Mouse (Mus musculus) intestine, embryonic 15.5 days (tissue): ENCODE measurements around the gene Tas2r108. TPM values are rescaled to one million over a fixed set of nuclear protein-coding genes. Genes with fewer than 3 reads are reported as not detected.

ENCODE experiments used
- ATAC-seq: fragments of 200-750 bp; cut with Nextera tagmentation; 2 replicates; pipeline ENCODE4 v1.8.0; 2017; ENCODE audit warnings: moderate TSS enrichment, moderate library complexity
- H3K27ac ChIP-seq: fragments of 300-500 bp; sonication (generic); 2 replicates; pipeline ENCODE4 v1.5.1; 2015; ENCODE audit warnings: mild to moderate bottlenecking, inconsistent platforms
- H3K27me3 ChIP-seq: fragments of 300-500 bp; sonication (generic); replicated peaks from 2 replicates; pipeline ENCODE4 v1.6.1; 2015; ENCODE audit warnings: inconsistent platforms
- H3K36me3 ChIP-seq: fragments of 300-500 bp; sonication (generic); 2 replicates; pipeline ENCODE4 v1.6.1; 2015; ENCODE audit warnings: inconsistent platforms
- H3K4me1 ChIP-seq: fragments of 300-500 bp; sonication (generic); replicated peaks from 2 replicates; pipeline ENCODE4 v1.6.1; 2015; ENCODE audit warnings: inconsistent platforms
- H3K4me2 ChIP-seq: fragments of 300-500 bp; sonication (generic); replicated peaks from 2 replicates; pipeline ENCODE4 v1.6.1; 2015; ENCODE audit warnings: mild to moderate bottlenecking, inconsistent platforms
- H3K4me3 ChIP-seq: fragments of 300-500 bp; sonication (generic); replicated peaks from 2 replicates; pipeline ENCODE4 v1.5.1; 2015; ENCODE audit warnings: inconsistent platforms
- H3K9ac ChIP-seq: fragments of 300-500 bp; sonication (generic); 2 replicates; pipeline ENCODE4 v1.6.1; 2015; ENCODE audit warnings: inconsistent platforms
- H3K9me3 ChIP-seq: fragments of 300-500 bp; sonication (generic); 2 replicates; pipeline ENCODE4 v1.6.1; 2016; ENCODE audit warnings: inconsistent platforms
- WGBS: fragments of 180-500 bp; shearing (Covaris S2); methylation state at CpG from one replicate; pipeline ENCODE4 v1.1.7; 2015; 5-methylcytosine and 5-hydroxymethylcytosine counted together
- polyA plus RNA-seq: library from polyadenylated mRNA; unstranded; fragments of >200 nt; fragmentation: Nextera tagmentation; extraction: Ambion mirVana; gene quantifications from 2 replicates; pipeline ENCODE4 v1.2.1, GENCODE M21; 2015

Gene Tas2r108
- not detected in 2 replicates for polyA plus RNA-seq

DNA sequence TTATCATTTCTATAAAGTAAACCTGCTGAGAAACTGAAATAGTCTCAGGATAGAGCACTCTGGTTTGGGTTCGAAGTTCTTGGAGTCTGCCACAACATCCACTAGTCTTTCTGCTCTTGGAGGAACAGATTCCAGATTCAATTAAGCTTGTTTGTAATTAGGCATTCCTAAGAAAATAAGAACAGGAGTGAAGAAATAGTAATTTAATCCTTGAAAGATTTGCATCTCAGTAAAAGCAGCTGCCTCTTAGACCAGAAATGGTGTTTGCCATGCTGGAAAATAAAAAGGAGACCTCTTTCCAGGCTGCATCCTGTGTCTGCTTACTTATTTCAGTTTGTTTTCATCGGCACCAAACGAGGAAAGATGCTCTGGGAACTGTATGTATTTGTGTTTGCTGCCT, at the start of gene Tas2r108:
TSS of gene Tas2r108 (plus strand) at position 301 of the 400 bp plus-strand sequence.
- Histone ChIP-seq H3K27ac (no peak within 1 kb of the TSS), H3K4me2 (no peak within 1 kb of the TSS), H3K4me3 (no peak within 1 kb of the TSS), H3K36me3 (no peaks in the 10 kb centered on the region), H3K4me1 (no peaks in the 10 kb centered on the region), H3K27me3 (no peaks in the 10 kb centered on the region), H3K9me3 (no peaks in the 10 kb centered on the region), H3K9ac (no peak within 1 kb of the TSS)
- WGBS: 87% methylated on average over 3 of the region's 3 CpGs
- no peak for ATAC-seq

DNA sequence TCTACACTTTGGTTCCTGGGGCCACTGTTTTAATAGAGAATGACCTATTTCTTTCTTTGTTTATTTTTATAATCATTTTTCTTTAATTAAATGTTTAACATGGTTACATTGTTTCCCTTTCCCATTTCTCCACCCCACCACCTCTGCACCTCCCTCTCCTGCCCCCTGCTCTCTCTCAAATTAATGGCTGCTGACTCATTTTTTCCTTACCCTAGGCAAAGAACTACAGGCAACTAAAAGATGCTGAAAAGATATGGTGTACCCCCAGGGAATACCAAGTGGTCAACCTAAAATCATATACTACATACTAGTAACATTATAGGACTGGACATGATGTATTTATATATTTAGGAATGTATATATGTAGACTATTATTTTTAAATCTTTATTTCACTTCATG, 44.7 kb upstream of the Tas2r108 start:
- H3K4me2 ChIP-seq: no peak overlapping the region
- no peak for ATAC-seq
- no peaks in the 10 kb centered on the region for H3K9me3 ChIP-seq
- no peak overlapping the region for H3K9ac ChIP-seq
- H3K4me3 ChIP-seq: no peak overlapping the region
- no peaks in the 10 kb centered on the region for H3K4me1 ChIP-seq
- no peak overlapping the region for H3K27ac ChIP-seq
- no peaks in the 10 kb centered on the region for H3K27me3 ChIP-seq
- H3K36me3 ChIP-seq: no peaks in the 10 kb centered on the region

DNA sequence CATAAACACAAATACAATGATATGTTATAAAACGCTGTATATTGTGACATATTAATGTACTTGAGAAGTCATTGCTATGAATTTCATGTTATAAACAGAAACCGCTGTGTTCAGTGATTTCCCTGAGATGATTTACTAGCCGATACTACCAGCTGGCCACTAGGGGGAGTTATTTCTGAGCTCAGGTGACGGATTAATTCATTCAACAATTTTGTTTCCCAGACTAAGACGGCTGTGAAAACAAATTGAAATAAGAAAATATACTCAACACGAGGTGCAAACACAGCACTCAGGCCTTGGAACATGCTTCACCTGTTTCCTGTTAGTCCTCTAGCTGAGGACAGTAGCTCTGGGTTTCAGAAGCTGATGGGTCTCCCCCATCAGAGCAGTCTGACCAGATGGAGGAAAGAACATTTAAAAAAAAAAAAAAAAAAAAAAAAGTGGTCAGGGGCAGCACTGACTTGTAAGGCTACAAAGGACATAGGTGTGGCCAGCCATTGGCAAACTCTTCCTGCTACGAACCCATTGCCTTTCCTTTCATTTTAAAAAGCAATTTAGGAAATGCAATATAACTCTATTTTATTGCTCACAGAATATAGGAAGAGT, 38.8 kb upstream of the Tas2r108 start:
- Histone ChIP-seq H3K4me3 (no peak overlapping the region), H3K4me2 (no peak overlapping the region), H3K27me3 (no peaks in the 10 kb centered on the region), H3K9ac (no peak overlapping the region), H3K36me3 (no peaks in the 10 kb centered on the region), H3K9me3 (no peaks in the 10 kb centered on the region), H3K4me1 (no peaks in the 10 kb centered on the region), H3K27ac (no peak overlapping the region)
- ATAC-seq: no peak
- WGBS: 23% methylated on average over 7 of the region's 7 CpGs

DNA sequence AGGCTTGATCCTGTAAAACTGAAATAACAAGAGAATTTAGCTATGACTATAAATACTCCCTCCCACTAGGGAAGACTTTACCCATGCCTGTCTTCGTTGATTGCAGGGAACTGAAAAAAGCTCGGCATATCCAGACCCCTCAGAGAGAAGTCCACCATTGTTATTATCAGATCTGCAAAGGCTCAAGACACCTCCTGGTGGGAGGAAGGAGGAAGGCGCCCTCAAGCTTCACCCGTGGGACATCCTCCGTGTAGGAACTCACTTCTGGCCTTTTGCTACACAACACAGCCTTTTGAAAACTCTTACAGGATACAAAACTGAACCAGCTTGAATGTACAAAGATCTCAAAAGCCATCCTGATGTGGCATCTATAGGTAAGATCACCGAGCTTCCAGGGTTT, 27.6 kb upstream of the Tas2r108 start:
- WGBS: 46% methylated on average over 6 of the region's 6 CpGs
- Histone ChIP-seq H3K4me1 (no peaks in the 10 kb centered on the region), H3K9me3 (no peaks in the 10 kb centered on the region), H3K36me3 (no peaks in the 10 kb centered on the region), H3K27ac (no peak overlapping the region), H3K9ac (no peak overlapping the region), H3K27me3 (no peaks in the 10 kb centered on the region), H3K4me2 (no peak overlapping the region), H3K4me3 (no peak overlapping the region)
- no peak for ATAC-seq

DNA sequence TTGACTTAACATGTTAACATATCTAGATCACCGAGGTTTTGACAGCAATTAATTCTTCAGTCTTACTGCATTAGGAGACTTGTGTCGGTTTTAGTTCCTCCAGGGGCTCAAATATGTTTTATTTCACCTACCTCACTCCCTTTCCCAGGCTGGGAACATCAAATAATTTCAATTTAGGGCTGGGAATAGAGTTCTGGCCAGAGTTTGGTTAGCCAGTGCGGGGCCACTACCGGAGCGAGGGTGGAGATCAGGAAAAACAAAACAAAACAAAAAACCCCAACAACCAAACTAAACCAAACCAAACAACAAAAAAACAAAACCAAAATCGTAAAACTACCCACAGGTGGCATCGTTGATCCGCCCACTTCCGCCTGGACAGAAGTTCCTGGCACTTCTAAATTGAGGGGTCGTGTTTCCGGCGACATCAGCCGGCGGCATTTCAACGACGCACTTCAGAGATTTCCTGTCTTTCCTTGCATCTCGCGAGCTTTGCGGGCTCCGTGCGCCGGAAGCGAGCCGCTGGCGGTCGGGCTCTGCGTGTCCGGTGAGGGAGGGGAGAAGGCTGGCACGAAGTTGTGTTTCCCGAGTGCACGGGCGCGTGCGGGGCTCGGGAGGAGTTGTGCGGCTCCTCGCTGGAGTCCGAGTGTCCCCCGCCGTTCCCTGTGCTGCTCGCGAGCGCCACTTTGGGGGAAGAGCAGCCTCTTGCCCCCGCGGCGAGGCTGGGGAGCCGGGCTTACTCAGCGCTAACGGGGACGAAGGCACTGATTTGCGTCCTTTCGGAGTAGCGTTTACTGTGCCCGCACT, 22.2 kb upstream of the Tas2r108 start, which contains the start of gene Ssbp1:
TSS of gene Ssbp1 (plus strand) at position 437 of the 804 bp plus-strand sequence.
- WGBS: under 1% methylated on average over 54 of the region's 54 CpGs
- no peaks in the 10 kb centered on the region for H3K9me3 ChIP-seq
- H3K27ac ChIP-seq: peak within 1 kb of the TSS; percentile 96
- H3K4me3 ChIP-seq: peak within 1 kb of the TSS; percentile 82
- H3K4me2 ChIP-seq: peak within 1 kb of the TSS; percentile 73
- H3K9ac ChIP-seq: peak within 1 kb of the TSS; percentile 93
- peaks cover 15% of the 10 kb centered on the region for H3K36me3 ChIP-seq
- no peaks in the 10 kb centered on the region for H3K27me3 ChIP-seq
- H3K4me1 ChIP-seq: peaks cover 3% of the 10 kb centered on the region
- ATAC-seq: peak; percentile 98

DNA sequence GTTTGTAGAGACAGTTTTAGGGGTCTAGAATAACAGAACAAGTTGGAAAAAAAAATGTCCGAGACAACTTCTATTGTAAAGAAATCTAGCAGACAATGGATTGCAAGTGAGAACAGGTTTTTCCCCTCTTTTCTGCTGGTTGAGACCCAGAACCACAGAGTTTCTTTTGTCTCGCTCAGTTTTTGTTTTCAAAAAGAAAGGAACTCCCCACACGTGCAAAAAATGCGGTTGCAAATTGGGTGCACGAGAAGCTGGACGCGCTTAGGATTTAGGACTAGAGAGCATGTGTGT, 21.7 kb upstream of the Tas2r108 start:
- H3K4me3 ChIP-seq: peak overlapping the region; percentile 82
- 1% methylated on average over 7 of the region's 7 CpGs for WGBS
- no peaks in the 10 kb centered on the region for H3K27me3 ChIP-seq
- H3K4me1 ChIP-seq: peaks cover 3% of the 10 kb centered on the region
- H3K36me3 ChIP-seq: peaks cover 17% of the 10 kb centered on the region
- H3K9me3 ChIP-seq: no peaks in the 10 kb centered on the region
- peak overlapping the region; percentile 96 for H3K27ac ChIP-seq
- 0 out of 2 replicates have a peak, but pooled peaks have one; percentile 13 for ATAC-seq
- H3K4me2 ChIP-seq: peak overlapping the region; percentile 73
- H3K9ac ChIP-seq: peak overlapping the region; percentile 93

DNA sequence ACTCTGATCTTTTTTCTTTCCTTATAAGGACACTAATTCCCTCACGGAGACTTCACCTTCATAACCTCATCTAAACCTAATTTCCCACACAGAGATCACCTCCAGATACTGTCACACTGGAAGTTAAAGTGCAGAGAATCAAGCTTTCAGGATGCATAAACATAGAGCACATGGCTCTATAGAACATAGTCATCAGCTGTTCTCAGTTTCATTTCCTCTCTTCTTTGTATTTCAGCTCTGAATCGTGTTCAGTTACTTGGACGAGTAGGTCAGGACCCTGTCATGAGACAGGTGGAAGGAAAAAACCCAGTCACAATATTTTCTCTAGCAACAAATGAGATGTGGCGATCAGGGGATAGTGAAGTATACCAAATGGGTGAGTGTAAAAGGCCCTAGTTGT, 17.2 kb upstream of the Tas2r108 start:
- H3K27ac ChIP-seq: no peak overlapping the region
- no peaks in the 10 kb centered on the region for H3K9me3 ChIP-seq
- H3K4me3 ChIP-seq: no peak overlapping the region
- H3K4me1 ChIP-seq: peaks cover 3% of the 10 kb centered on the region
- H3K4me2 ChIP-seq: no peak overlapping the region
- ATAC-seq: no peak
- H3K9ac ChIP-seq: no peak overlapping the region
- no peaks in the 10 kb centered on the region for H3K27me3 ChIP-seq
- H3K36me3 ChIP-seq: peaks cover 34% of the 10 kb centered on the region
- WGBS: 86% methylated on average over 4 of the region's 4 CpGs

DNA sequence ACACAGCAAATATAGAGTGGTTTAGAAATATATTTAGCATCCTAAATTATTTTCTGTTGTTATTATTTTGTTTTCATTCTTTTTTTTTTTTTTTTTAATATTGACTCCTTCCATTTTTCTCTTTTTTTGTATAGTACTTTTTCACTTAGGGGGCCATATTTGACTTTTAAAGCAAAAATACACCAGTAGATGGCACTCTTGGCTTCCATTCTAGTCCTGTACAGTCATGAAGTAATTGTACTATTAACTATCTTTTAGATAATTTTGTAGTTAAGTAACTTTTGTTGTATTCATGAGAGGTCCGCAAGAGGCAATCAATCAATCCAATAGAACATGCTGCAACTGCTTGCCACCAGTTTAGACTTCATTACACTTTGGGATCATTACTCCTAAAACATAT, 13.6 kb upstream of the Tas2r108 start:
- no peaks in the 10 kb centered on the region for H3K4me1 ChIP-seq
- H3K9ac ChIP-seq: no peak overlapping the region
- 77% methylated on average over 1 of the region's 1 CpGs for WGBS
- H3K27me3 ChIP-seq: no peaks in the 10 kb centered on the region
- no peak overlapping the region for H3K27ac ChIP-seq
- no peaks in the 10 kb centered on the region for H3K9me3 ChIP-seq
- no peak overlapping the region for H3K4me3 ChIP-seq
- no peak for ATAC-seq
- no peak overlapping the region for H3K4me2 ChIP-seq
- peaks cover 41% of the 10 kb centered on the region for H3K36me3 ChIP-seq

DNA sequence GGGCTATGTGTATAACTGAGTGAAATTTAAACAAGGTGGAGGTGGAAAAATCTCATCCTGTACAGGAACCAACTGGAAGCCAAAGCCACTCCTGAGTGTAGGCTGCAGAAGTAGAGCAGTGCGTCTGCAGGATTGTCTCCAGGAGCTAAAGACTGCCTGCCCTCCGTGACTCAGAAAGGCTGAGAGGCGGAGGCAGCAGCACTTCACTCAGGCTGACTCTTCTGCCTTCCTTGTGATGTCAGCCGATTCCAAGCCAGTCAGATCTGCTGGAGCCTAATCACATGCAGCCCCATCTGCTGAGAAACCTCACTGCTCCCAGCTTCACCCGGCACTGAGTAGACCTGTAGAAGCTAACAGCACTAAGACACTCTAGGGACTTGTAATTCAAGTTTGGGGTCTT, 11.0 kb upstream of the Tas2r108 start:
- H3K4me3 ChIP-seq: no peak overlapping the region
- no peak overlapping the region for H3K9ac ChIP-seq
- no peaks in the 10 kb centered on the region for H3K9me3 ChIP-seq
- 93% methylated on average over 5 of the region's 5 CpGs for WGBS
- no peak overlapping the region for H3K27ac ChIP-seq
- ATAC-seq: no peak
- peaks cover 23% of the 10 kb centered on the region for H3K36me3 ChIP-seq
- H3K4me2 ChIP-seq: no peak overlapping the region
- no peaks in the 10 kb centered on the region for H3K4me1 ChIP-seq
- H3K27me3 ChIP-seq: no peaks in the 10 kb centered on the region

DNA sequence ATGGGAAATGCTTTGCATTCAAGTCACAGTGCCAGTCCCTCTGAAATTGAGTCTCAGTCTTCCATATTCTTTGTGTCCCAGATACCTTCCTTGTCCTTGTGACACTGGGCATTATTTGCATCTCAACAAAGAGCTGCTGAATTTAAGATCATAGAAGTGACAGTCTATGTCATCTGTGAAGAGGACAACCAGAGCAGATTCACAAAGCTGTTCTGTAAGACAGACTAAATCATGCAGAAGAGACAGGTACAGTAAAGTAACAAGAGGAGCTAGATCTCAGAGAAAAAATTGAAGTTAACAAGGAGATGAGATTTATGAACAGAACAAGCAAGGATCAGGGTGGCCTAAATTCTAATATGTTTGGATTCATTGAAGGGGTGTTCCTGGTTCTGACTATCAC, 2.4 kb upstream of the Tas2r108 start, which contains the start of gene Tas2r137:
TSS of gene Tas2r137 (plus strand) at position 301 of the 400 bp plus-strand sequence.
- no peaks in the 10 kb centered on the region for H3K36me3 ChIP-seq
- no peak within 1 kb of the TSS for H3K4me3 ChIP-seq
- H3K9me3 ChIP-seq: no peaks in the 10 kb centered on the region
- H3K9ac ChIP-seq: no peak within 1 kb of the TSS
- no peak within 1 kb of the TSS for H3K4me2 ChIP-seq
- no peaks in the 10 kb centered on the region for H3K4me1 ChIP-seq
- H3K27ac ChIP-seq: no peak within 1 kb of the TSS
- no peak for ATAC-seq
- no peaks in the 10 kb centered on the region for H3K27me3 ChIP-seq

DNA sequence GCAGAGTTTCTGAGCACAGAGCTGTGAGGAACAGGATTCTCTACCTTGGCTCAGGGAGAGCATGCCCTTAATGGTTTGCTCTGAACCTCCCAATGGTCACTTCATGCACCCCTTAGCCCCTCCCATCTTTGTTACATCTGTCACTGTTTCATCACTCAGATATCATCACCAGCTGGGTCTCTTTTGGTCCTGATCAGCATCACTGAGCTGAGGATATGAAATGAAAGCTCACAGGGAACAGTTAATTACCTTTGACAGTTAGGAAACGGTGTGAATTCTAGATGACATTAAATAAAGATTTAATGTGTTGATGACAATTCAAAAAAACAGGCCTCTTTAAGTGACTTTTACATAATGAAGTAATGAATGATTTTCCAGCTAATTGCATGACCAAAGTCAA, 26.1 kb downstream of the Tas2r108 start, which contains the start of gene Prss37:
TSS of gene Prss37 (minus strand) at position 101 of the 400 bp plus-strand sequence.
- Histone ChIP-seq H3K27me3 (no peaks in the 10 kb centered on the region), H3K4me2 (no peak within 1 kb of the TSS), H3K4me3 (no peak within 1 kb of the TSS), H3K4me1 (no peaks in the 10 kb centered on the region), H3K9me3 (no peaks in the 10 kb centered on the region), H3K9ac (no peak within 1 kb of the TSS), H3K36me3 (no peaks in the 10 kb centered on the region), H3K27ac (no peak within 1 kb of the TSS)
- no peak for ATAC-seq
- WGBS: 86% methylated on average over 1 of the region's 1 CpGs
